Mouse (Mus musculus) C2C12 (cell line): ENCODE data around the gene Ifna4.

ENCODE experiments used
- CEBPB ChIP-seq: IDR thresholded peaks from one replicate; pipeline ENCODE4 v1.6.1; 2011; ENCODE audit warnings: low read depth, mild to moderate bottlenecking, control low read depth, moderate library complexity
- CTCF ChIP-seq: IDR thresholded peaks from one replicate; pipeline ENCODE4 v1.5.1; 2011; ENCODE audit not compliant: control insufficient read depth, insufficient read depth, insufficient read length
- MAX ChIP-seq: IDR thresholded peaks from one replicate; pipeline ENCODE4 v1.6.1; 2011; ENCODE audit warnings: mild to moderate bottlenecking, control low read depth
- MYOG ChIP-seq: IDR thresholded peaks from one replicate; pipeline ENCODE4 v1.6.1; 2011; ENCODE audit not compliant: control insufficient read depth, insufficient read length; ENCODE audit errors: extremely low read depth
- USF1 ChIP-seq: IDR thresholded peaks from one replicate; pipeline ENCODE4 v1.6.1; 2011; ENCODE audit warnings: low read depth, mild to moderate bottlenecking, control low read depth, moderate library complexity

- peak; percentile 90 for TF ChIP-seq CTCF
- no peak for TF ChIP-seq CEBPB
- TF ChIP-seq USF1 = no peak
- no peak for TF ChIP-seq MYOG
- peak; percentile 41 for TF ChIP-seq MAX
These were observed 25.8 kb downstream of the Ifna4 start for GRCm38 (mm10) chr4:88867366-88867925.
